Mouse (Mus musculus) induced T-regulatory cell, adult 2 months (primary cell): ENCODE results near the gene Lingo2.
"Not testable (repeated sequence)": the region's sequence is repeated elsewhere in the genome, so short reads cannot be mapped to it uniquely, and the experiment has no call there.

Experiments
- DNase-seq: peaks from one replicate; pipeline ENCODE4 v3.0.0-alpha.2; 2012; ENCODE audit warnings: low read depth

Gene Lingo2

GRCm38 (mm10) chr4:35845140-35845539 lies 1106.4 kb downstream of the Lingo2 start:
- no peak for DNase-seq

- DNase-seq: no peak
These were observed 1107.0 kb downstream of the Lingo2 start for GRCm38 (mm10) chr4:35844518-35844917.

- no peak for DNase-seq
These were observed 1128.2 kb downstream of the Lingo2 start for GRCm38 (mm10) chr4:35823322-35823870.

- no peak for DNase-seq
These were observed 1130.8 kb downstream of the Lingo2 start for GRCm38 (mm10) chr4:35820701-35821100.

- no peak for DNase-seq
These were observed 1136.8 kb downstream of the Lingo2 start for GRCm38 (mm10) chr4:35814698-35815097.

- no peak for DNase-seq
These were observed 1143.9 kb downstream of the Lingo2 start for GRCm38 (mm10) chr4:35807497-35808210.

GRCm38 (mm10) chr4:35806881-35807464 lies 1144.6 kb downstream of the Lingo2 start:
- no peak for DNase-seq

- DNase-seq: no peak
These were observed 1167.2 kb downstream of the Lingo2 start for GRCm38 (mm10) chr4:35784255-35784921.

- DNase-seq: no peak
These were observed 1180.7 kb downstream of the Lingo2 start for GRCm38 (mm10) chr4:35770810-35771209.

- no peak for DNase-seq
These were observed 1184.6 kb downstream of the Lingo2 start for GRCm38 (mm10) chr4:35766905-35767304.

- DNase-seq: no peak
These were observed 1190.4 kb downstream of the Lingo2 start for GRCm38 (mm10) chr4:35761181-35761580.

GRCm38 (mm10) chr4:35752121-35752860 lies 1199.3 kb downstream of the Lingo2 start:
- no peak for DNase-seq

GRCm38 (mm10) chr4:35746693-35747092 lies 1204.9 kb downstream of the Lingo2 start:
- DNase-seq: no peak

GRCm38 (mm10) chr4:35724774-35725173 lies 1226.8 kb downstream of the Lingo2 start:
- no peak for DNase-seq

- no peak for DNase-seq
These were observed 1247.4 kb downstream of the Lingo2 start for GRCm38 (mm10) chr4:35704126-35704525.

- no peak for DNase-seq
These were observed 1248.9 kb downstream of the Lingo2 start for GRCm38 (mm10) chr4:35702661-35703060.

GRCm38 (mm10) chr4:35695137-35695522 lies 1256.4 kb downstream of the Lingo2 start:
- no peak for DNase-seq

GRCm38 (mm10) chr4:35694360-35695136 lies 1257.0 kb downstream of the Lingo2 start:
- no peak for DNase-seq

- no peak for DNase-seq
These were observed 1261.0 kb downstream of the Lingo2 start for GRCm38 (mm10) chr4:35690521-35690920.

GRCm38 (mm10) chr4:35688498-35689240 lies 1262.9 kb downstream of the Lingo2 start:
- not testable (repeated sequence) for DNase-seq
